Mouse (Mus musculus): ENCODE measurements around the gene Gm37240.

- TF ChIP-seq CTCF (IDR thresholded peaks at IDR 0.05; ENCODE audit: low read depth, low read length): no peak
- no peak for TF ChIP-seq GATA1 (IDR thresholded peaks at IDR 0.05; ENCODE audit: borderline replicate concordance, low read length)
- TF ChIP-seq TAL1 (conservative IDR thresholded peaks at IDR 0.05; ENCODE audit: low read depth, low read length): no peak
- no peak for TF ChIP-seq POLR2AphosphoS5 (IDR thresholded peaks at IDR 0.05; ENCODE audit: insufficient replicate concordance, low read depth, low read length)
Observed at GRCm38 (mm10) chr3:84971561-84971960, 915.8 kb downstream of the Gm37240 start.
